Mouse (Mus musculus) heart, adult 10 weeks (tissue): ENCODE data around the gene Serpine1. TPM values are rescaled to one million over a fixed set of nuclear protein-coding genes. Genes with fewer than 3 reads are reported as not detected.

ENCODE experiments used
- polyA plus RNA-seq: library from polyadenylated mRNA; stranded (reverse); fragments of 350-450 nt; fragmentation: Illumina TruSeq; extraction: RNeasy Lipid Tissue Mini Kit (QIAGEN cat#74804); gene quantifications from one replicate; pipeline ENCODE4 v1.2.3, GENCODE M21; 2014; ENCODE audit warnings: low read depth, low replicate concordance

Serpine1 gene
- 15.7 TPM for polyA plus RNA-seq

DNA sequence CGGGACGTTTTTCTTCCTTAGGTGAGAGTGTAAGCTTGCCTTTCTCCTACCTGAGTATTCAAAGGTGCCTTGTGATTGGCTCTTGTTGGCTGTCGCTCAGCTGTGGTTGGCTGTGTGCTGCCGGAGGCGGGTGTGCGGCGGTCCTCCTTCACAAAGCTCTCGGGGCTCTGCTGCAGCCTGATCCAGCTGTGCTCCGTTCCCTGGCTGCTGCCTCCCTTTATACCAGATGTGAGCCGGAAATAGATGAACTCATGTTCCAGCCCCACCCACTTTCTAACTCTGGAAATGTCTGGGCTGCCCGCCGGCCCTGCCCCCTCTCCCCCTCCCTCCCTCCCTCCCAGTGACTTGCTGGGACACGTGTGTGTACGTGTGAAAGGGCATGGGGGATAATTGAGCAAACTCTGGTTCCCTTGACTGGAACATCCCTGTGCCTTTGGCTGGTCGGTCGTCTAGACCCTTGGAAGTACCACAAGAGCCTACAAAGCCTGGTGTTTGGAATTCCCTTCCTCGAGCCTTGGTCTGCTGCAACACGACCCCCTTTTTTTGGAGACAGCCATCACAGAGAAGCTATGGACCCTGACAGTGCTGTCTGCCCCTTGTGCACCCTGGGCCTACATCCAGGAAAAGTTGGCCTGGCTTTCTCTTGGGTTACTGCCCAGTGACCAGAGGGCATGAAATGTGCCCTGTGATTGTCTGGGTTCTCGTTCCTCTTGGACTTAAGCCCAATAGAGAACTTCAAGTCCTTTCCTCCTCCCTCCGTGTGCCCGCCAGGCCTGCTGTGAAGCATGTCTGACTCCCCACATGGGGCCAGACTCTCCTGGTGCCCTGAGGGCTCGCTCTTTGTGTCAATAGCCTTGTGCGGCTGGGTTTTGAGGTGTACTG, at the start of gene Serpine1:
Gene Serpine1, minus strand, starts transcription at position 190 of the 882 bp plus-strand sequence.

DNA sequence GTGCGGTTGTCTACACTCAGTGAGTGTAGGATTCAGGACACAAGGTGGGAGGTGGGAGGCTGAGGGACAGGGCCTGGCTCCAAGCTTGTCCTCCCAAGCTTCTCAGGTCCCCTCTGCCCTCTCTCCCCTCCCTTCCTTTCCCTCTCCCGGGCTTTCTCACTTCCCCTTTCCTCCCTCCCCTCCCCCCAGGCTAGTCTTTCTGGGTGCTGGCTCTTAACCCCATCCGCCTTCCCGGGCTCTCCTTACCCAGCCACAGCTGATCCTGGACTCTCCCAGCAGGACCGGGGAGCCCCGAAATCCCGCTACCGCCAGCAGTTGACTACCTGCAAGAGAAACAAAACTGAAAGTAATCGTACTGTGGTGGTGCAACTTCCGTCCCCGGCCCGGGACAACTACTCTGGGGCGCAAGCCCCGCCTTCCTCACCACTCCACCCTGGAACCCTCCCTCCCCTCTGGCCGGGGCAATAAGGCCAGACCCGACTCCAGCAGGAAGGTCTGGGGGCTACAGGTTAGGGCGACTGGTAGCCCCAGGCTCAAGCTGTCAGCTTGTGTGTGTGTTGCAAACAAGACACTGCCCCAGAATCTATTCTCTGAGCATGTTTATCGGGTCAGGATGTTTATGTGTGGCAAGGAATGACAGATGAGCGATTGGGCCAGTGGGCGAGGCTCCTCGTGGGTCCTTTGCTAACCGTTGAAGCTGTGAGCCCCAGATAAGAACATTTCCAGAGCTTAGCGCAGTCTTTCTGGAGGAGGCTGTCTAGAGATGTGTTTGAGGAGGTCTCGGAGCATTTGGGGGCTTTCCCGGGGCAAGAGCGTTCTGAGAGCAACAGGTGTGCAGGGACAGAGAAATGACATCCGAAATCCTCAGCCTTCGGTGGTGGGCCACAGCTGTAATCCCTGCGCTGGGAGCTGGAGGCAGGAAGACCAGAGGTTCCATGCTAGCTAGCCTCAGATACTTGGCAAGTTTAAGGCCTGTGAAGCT, 44.1 kb upstream of the Serpine1 start, which contains the start of gene Trim56:
Gene Trim56, minus strand, starts transcription at position 344 of the 982 bp plus-strand sequence.

DNA sequence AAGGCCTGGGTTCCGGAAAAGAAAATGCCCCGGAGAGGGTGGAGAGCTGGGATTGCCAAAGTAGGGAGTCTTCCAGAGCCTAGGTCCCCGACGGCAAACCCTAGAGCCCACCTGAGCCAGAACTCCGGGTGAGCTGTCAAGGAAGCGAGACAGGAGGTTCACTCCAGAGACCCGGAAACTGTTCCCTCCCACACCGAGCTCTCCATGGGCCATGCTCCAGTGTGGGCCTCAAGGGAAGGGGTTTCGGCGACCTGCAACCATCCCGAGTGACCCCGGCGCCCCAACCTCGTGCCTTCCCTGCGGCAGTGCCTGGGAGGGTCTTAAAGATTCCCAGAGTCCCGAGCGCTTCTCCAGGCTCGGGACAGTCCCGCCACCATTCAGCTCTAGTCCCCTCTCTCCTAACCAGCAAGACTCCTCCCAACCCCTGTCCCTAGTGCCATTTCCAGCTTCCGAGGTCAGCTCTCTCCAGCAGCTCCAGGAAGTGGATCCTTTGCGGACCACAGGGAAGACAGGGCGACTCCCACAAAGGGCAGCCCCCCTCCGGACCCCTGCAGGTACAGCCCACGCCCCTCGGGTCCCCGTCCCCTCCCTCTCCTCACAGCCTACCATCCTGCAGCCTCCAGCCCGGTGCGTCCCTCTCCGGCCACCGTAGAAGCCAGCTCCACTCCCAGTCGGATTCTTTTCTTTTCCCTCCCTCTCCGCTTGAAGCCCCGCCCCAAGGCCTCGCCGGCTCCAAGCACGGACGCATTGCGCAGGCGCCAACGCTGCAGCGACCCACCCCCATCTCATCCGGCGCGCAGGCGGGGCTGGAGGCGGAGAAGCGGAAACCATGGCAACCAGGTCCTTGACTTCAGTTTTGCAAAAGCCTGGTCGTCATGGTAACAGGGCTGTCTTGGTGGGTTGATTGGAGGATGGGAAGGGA, 26.4 kb downstream of the Serpine1 start, which contains the start of gene Ap1s1:
Gene Ap1s1, minus strand, starts transcription at position 734 of the 922 bp plus-strand sequence.

GRCm38 (mm10) chr5:137026092-137026491, 46.0 kb downstream of the Serpine1 start, which contains the start of gene Vgf:
Gene Vgf, plus strand, starts transcription at chr5:137026392.

Other genes starting within 250 kb of the Serpine1 start
- gene Col26a1, start 189.1 kb downstream of the Serpine1 start, polyA plus RNA-seq = 0.21 TPM
- 9.9 TPM for gene Ift22, start 164.1 kb downstream of the Serpine1 start, polyA plus RNA-seq
- 165 TPM for gene Fis1, start 119.0 kb downstream of the Serpine1 start, polyA plus RNA-seq
- gene Cldn15, start 105.7 kb downstream of the Serpine1 start, polyA plus RNA-seq = 11.8 TPM
- gene Plod3, start 85.2 kb downstream of the Serpine1 start, polyA plus RNA-seq = 26.7 TPM
- 75.9 TPM for gene Znhit1, start 84.2 kb downstream of the Serpine1 start, polyA plus RNA-seq
- not detected for gene Vgf, start 45.9 kb downstream of the Serpine1 start, polyA plus RNA-seq
- gene Ap1s1, start 26.1 kb downstream of the Serpine1 start, polyA plus RNA-seq = 49.5 TPM
- gene Trim56, start 43.9 kb upstream of the Serpine1 start, polyA plus RNA-seq = 12.1 TPM
- gene Muc3, start 77.1 kb upstream of the Serpine1 start, polyA plus RNA-seq = not detected
- gene Muc3a, start 140.1 kb upstream of the Serpine1 start, polyA plus RNA-seq = 0.24 TPM
- gene Ache, start 215.3 kb upstream of the Serpine1 start, polyA plus RNA-seq = 2.8 TPM
- gene Ufsp1, start 222.4 kb upstream of the Serpine1 start, polyA plus RNA-seq = 9.2 TPM
- 80.4 TPM for gene Srrt, start 235.4 kb upstream of the Serpine1 start, polyA plus RNA-seq
- 17.0 TPM for gene Trip6, start 242.1 kb upstream of the Serpine1 start, polyA plus RNA-seq